Mouse (Mus musculus): Measurements from ENCODE around the gene Vipr1. TPM values are rescaled to one million over a fixed set of nuclear protein-coding genes. Genes with fewer than 3 reads are reported as not detected.
A peak's percentile ranks its signal among the peaks of the same experiment; 100 is the strongest.

Gene Vipr1
- total RNA-seq, 2 experiments from 2014 or later, result 2.8 to 5.2 TPM

DNA sequence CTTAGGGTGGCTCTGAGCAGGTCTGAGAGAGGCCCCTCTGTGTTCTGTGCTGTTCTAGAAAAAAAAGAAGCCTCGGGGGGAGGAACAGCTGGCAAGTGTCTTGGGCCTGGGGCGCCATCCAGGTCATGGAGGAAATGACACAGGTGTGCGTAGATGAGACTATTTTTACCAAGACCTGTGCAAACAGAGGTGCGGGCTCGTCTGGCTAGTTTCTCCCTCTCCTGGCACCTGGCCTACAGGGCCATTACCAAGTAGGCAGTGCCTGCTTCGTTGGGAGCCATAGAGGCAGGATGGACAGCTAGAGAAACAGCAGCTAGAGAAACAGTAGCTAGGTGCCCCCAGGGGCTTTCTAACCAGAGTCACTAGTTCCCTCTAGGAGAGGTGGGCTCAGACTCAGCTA is 9.2 kb upstream of the Vipr1 start:
- no peak for DNase-seq

DNA sequence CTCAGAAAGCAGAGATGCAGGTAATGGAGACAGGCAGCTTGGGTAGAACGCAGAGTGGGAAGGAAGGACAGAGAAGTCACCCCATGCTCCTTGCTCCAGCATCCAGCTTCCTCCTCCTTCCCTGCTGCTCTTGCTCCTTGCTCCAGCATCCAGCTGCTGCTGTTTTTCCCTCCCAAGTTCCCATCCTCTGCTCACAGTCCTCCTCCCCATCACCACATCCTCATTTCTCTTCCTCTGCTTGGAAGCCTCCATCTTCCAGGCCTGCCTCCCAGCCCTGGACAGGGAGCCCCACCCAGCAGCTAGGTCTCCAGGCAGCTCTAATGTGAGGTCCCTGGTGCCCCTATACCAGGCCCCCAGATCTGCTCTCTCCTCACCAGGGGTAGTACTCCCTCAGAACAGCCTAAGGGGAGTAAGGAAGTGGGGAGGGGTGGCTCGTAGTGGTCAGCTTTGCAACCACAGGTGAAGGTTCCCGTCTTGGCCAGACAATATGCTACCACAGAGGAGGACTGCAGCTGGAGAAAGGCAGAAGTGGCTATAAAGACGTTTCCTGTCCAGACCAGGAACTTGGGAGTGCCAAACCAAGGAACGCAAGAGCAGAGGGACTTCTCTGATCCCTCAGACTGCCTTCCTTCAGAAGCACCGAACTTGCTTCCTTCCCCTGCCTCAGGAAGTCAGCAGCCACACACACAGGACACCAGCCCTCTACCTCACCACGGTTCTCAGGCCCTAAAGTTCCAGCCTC is 6.5 kb upstream of the Vipr1 start:
- DNase-seq, result no peak

DNA sequence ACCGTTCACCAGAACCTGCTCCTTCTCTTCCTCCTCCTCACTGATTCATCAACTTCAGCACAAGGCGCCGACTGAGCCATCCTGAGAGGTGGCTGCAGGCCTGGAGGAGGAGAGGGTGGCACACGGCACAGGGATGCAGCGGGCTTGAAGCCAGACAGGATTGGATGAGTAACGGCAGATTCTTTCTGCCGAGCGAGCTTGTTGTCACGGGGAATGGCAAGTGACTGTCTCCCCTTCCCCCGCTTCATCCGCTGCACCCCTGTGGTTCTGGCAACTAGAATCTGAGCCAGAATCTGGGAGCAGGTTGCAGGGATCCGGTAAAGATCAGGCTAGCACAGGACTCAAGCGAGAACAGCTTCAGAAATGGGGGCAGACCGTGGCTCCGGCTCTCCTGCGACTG is 2.7 kb upstream of the Vipr1 start:
- DNase-seq, result no peak

DNA sequence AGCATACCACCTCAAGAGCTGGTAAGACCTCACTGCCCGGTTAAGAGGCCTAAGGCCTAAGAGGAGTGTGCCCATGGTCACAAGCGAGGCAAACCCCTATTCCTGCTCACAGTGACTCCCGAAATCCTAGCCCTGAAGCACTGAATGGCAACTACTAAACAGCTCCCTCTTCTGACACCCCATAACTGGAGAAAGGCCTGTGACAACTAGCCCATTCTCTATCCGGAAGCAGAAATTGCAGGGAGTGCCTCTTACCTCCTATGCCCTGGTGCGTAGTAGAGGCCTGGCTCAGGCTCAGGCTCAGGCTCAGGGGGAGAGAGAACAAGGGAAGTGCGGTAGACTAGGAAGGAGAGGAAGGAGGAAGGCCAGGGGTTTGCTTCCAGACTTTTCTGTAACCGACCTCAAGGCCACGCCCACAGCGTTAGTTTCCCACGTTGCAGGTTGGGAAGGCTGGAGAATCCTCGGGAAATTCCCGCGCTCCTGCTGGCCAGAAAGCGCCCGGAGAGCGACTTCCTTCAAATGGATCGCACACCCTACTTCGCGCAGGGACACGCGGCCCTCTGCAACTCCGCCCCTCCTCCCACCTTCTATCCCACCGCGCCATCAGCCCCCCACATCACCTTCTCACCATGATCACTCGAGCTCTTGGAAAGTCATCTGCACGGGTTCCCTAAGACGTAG is 1.1 kb upstream of the Vipr1 start:
- DNase-seq, result no peak

DNA sequence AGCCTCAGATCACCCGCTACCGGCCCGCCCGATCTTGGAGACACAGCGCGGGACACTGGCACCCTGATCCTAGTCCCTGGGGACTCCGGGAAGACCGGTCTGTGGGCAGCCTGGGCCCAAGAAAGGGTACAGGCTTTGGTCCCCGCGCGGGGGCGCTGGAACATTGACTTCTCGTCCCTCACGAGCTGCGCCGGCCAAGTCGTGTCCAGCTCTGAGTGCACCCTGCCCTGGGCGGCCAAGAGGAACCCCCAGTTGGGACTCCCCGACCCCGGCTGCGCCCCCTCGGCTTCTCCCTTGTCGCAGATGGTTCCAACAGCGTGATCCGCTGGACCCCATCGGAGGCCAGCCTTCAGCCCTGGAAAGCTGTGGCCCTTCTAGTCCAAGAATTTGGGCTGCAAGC is 515 bp upstream of the Vipr1 start, which contains the start of gene Lyzl4:
Lyzl4 (minus strand) TSS at position 96 of the 400 bp plus-strand sequence.
- DNase-seq, result peak; percentile 89

DNA sequence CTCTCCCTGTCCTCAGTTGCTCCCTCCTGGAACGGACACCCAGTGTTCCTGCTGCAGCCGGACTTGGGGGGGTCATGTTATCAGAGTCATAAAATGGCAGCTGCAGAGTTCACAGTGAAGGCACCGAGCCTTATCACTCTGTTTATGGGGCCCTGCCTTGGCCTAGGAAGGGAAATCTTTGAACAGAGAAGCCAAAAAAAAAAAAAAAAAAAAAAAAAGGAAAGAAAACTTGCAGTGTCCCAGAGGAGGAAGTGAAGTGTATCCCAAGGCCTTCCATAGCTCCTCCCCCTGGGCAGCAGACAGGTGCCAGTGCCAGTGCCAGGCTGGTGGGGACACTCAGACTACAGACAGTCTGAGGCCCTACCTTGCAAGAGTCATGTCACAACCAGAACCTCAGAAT is 2.3 kb downstream of the Vipr1 start:
- no peak for DNase-seq

DNA sequence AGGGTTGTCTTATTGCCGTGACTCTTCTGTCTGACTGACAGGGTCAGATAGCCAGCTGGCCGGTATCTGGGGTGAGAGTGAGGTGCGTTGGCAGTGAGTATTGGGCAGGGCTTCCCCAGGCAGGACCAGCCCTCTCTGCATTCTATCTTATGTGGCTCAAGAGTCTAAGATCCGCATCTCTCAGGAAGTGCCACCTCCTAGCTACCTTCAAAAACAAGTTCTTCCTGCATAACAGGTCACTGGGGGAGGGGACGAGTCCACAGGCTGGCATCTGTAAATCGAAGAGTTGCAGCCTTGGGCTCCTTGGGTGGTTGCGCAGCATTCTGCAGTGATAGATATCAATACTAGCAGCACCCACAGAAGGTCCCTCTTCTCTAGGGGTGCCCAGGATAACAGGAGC is 4.5 kb downstream of the Vipr1 start:
- DNase-seq, result no peak

DNA sequence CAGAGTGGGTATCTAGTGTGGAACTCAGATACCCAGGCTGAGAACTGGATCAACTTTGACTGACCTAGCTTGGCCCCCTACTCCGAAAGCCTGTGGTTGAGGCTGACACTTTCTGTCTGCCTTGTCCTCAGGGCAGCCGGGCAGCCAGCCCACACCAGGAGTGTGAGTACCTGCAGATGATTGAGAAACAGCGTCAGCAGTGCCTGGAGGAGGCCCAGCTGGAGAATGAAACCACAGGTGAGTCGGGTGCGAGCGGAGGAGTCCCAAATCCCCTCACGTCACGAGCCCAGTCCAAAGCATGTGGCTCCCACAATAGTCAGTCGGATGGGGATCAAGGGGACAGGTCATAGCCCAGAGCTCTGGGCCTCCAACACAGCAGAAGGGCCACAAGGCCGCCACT is 11.2 kb downstream of the Vipr1 start:
- DNase-seq, result no peak

DNA sequence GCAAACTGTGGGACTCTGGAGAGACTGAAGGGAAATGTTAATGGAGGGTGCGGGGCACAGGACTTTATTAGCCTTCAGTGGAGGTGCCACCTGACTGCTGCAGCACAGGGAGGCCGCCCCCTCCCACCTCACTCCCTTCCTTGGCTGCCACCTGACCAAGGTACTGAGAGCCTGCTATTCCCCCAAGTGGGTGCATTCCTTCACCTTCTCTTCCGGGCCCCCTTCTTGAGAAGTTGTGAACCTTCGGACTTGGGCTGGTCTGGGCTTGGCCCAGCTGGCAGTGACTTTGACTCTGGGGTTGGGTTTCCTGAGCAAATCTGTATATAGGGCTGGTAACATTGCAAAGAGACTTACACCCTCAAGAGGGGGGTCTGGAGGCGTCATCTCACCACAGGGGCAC is 13.8 kb downstream of the Vipr1 start:
- no peak for DNase-seq

DNA sequence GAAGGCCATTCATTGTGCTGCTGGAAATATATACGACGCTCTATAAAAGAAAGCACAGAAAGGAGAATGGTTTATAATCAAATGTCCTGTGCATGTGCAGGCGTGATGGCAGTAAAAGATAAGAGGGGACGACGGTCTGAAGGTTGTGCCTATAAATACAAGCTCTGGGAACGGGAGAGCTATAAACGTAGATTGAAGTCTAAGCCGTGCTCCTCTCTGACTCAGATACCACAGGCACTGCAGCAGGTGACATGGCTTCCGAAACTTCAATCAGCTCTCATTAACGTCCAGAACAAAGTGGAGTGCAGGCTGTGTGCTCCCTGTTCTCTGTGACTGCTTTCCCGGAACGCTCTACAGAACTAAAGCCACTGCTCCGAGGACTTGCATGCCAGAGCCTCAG is 14.6 kb downstream of the Vipr1 start:
- DNase-seq, result no peak

DNA sequence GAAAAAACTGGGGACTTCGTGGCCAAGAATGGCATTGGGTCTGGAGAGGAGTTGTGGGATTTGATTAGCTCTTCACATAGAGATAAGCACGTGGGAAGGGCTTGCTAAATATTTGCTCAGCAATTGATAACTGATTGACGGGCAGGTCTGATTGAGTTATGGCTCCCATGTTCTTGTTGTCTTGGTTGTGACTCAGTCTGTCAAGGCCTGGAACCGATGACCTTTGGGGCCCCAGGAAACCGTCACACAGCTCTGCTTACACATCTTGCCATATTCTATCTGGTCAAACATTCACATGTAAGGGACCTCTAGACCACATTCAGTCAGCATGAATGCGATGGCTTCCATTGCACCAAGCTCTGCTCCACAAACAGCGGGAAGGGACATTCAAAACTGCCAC is 15.7 kb downstream of the Vipr1 start:
- no peak for DNase-seq

DNA sequence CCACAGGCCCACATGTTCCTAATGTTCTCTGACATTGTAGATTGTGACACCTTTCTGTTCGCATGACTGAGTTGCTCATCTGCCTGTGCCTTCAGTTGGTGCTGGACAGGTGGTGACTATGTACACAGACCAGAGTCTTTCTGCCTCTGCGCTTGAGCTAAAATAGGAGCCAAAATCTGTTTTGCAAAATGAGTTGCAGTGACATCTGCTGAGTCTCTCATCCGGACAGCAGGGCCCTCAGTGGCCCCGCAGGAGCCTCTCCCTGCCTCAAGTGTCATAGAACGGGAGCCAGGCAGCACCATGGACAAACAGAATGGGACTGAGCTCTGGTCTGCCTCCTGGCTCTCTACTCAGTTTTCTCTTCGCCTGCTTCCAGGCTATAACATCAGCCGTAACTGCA is 17.3 kb downstream of the Vipr1 start:
- DNase-seq, result no peak

DNA sequence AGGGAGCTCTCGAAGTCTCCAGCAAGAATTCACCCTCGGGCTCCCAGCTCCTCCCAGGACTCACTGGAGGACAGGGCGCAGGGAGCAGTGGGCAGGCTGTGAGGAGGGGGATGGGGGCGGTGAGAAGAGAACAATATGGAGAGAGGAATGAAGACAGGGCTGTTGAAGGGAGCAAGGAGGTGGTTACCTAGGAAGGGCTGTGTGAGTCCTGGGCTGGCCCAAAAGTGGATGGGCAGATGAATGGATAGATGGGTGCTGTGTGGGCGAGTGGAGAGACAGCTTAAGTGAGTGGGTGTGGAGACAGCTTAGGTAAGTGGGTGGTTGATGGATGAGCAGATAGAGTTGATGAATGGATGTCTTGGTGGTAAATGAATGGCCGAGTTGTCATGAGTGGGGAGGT is 21.0 kb downstream of the Vipr1 start:
- no peak for DNase-seq

DNA sequence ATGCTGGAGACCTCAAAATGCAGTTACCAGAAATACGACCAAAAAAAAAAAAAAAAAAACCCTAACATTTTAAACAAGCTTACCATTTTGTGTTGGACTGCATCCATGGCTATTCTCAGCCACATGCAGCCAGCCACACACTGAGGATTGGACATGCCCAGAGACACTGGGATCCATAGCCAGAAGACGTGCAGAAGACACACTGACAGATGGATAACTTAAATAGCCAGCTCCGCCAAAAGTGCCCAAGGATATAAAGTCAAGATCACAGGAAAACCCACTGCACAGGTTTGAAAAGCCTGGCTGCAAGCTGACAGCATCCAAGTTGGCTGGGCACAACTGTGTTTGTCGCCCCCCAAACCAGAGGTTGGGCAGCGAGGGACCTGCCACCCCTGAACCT is 21.6 kb downstream of the Vipr1 start:
- DNase-seq, result no peak

DNA sequence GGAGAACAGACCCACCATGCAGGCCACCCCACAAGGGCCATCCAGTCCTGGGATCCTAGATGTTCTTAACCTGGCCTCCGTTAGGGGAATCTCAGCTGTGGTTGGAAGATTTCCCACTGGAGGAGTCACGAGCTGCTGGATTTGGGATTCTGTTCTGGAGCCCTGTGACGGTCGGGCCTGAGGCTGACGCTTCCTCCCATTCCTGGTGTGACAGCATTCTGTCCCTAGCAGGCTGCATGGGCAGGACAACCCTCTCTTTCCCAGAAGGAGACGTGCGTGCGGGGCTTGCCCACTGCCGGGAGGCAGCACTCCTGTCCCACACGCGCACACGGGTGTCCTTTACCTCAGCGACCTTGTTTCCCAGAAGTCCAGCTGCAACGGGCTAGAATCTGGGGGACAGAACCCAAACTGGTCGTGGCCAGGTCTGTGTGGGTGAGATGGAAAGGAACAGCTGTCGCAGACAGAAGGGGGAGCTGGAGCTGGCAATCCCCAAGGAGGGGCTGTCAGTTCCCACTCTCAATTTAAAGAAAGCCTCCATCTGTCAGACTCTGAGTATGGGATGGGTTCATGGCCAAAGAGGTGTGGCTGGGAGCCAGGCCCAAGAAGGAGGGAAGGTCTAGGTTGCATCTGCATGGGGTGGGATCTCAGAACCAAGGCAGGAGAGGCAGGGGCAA is 24.6 kb downstream of the Vipr1 start:
- DNase-seq, result no peak

DNA sequence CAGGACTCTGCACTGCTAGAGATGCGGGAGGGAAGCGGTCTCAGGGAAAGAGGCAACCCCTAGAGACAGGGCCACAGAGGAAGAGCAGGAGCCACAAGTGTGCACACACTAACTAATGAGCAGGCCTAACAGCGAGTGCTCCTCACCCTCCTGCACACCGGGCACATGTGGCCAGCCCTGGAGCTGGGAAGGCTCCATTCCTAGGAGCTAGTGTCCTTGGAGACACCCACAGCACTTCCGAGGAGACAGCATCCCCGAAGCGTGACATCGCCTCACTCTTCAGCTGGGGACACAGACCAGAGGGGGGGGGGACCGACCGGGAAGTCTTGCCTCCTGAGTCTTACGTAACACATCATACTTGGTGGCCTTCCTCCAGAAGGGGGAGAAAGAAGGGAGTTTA is 25.3 kb downstream of the Vipr1 start:
- no peak for DNase-seq

DNA sequence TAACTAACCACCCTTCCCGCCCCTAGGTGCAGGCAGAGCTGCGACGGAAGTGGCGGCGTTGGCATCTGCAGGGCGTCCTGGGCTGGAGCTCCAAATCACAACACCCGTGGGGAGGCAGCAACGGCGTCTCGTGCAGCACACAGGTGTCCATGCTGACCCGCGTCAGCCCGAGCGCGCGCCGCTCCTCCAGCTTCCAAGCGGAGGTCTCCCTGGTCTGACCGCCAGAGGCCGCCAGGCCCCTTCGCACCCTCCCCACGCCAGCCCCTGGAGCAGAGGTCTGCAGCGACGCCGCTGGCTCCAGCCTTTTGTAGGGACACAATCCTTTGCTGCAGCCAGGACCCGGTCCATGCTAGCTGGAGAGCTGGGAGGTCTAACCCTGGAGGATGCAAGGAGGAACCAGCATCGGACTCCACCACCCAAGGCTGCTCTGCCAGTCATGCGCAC is 26.9 kb downstream of the Vipr1 start:
- peak; percentile 77 for DNase-seq

DNA sequence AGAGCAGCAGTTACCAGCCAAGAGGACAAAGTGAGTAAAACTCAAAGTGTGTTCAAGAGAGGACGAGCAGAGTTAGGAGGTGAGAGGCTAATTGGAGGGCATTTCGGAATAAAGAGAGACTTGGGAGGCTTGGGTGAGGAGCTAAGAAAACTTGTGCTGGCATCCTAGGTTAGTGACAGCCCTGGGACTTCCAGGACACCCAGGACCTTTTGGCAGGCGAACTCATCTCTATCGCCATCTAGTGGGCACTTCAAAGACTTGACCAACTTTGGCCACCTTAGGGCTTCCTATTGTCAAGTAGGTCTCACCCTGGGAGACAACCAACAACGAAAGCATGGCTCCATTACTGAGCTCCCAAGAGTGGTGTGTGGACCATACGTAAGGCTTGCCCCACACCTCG is 28.8 kb downstream of the Vipr1 start:
- peak; percentile 56 for DNase-seq

DNA sequence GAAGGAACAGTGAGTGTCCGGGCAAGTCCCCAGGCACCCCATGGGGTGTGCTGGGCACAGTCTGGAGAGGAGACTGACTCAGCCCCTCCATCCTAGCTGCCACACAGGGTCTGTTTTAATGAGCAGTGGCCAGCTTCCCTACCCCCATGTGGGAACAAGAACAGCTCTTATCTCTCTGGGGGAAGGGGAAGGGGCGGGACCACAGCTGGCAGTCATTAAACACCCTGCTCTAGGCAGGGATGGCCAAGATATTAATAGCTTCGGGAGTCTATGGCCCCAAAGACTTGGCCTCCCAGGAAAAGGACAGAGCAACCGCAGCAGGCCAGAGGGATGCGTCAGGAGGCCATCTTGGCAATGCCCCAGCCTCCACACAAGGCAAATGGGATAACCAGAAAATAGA is 29.8 kb downstream of the Vipr1 start:
- no peak for DNase-seq

DNA sequence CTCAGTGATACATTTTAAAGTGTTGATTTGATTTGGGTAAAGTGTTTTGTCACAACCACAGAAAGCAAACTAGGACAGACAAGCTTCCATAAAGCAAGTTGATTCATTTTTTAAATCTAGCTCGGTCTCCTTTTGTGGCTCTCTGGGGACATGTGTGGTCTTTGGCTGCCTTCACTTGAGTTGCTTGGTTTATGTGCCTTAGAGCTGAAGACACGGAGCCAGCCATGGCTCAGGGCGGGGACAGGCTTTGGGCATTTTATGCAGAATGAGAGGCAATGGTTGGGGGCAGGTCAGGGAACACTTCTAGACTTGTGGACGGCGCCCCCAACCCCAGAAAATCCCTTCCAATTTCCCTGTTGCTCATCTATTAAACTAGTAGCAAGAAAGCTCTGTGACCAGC is 31.2 kb downstream of the Vipr1 start:
- DNase-seq, result no peak

DNA sequence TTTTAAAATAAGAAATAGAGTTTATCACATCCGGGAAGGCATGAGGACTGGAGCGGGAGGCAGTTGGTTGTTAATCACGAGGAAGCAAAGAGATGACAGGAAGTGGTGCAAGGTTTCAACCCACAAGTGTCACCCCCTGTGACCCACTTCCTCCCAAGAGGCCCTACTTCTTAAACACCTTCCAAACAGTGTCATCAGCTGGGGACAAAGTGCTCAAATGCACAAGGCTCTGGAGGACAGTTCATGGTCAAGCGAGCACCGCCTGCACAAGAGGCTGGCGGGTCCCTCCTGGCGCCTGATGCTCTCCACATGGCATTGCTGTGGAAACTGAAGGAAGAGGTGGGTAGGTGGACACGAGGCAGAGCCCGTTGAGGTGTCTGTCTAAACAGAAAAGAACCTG is 32.5 kb downstream of the Vipr1 start:
- DNase-seq, result no peak

DNA sequence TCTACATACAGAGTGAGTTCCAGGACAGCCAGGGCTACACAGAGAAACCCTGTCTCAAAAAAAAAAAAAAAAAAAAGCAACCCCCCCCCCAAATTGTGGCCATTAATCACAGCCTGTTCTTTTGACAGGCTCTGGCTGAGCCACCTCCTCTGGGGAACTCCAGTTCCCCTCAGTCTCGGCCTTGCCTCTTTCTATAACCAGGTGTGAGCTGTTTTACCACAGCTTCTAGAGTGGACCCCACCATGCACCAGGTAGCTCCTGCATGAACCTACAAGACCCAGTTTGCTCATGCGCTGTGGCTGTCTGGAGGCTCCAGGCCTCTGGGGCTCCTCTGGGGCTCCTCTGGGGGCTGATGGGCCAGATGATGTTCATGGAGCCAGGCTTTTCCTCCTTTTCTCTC is 33.0 kb downstream of the Vipr1 start:
- DNase-seq, result no peak

DNA sequence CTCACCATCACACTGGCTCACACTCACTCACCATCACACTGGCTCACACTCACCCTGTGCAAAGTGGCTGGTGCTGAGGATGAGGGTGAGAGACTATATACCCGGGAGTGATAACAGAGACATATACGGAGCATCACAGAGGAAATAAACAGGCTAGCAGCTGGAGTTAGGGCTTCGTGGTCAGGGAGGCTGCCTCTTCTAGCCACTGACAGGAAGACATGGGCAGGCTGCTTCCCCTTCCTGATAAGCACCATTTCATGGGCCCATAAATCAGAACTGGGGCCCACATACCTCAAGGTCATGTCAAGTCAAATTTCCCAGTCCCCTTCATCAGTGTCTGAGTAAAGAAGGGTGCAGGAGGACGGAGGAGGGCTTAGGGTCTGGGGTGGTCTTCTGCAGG is 34.6 kb downstream of the Vipr1 start:
- DNase-seq, result no peak

DNA sequence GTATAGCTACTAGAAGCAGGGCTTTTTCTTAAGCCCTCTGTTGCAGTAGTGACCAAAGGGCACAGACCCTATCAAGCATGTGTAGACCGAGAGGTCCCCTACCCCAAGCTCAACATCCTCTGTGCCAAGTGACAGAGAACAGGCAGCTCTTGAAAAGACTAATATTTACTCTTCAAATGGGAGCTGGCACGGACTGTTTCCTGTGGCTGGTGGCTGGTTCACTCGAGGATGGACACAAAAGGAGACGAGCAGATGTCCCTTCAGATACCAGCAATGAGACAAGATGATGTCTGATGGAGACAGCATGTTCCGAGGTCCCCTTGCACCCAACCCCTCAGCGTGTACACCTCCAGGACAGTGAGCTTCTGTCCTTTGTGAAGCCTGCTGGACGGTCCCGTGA is 35.0 kb downstream of the Vipr1 start:
- no peak for DNase-seq

Data from adrenal gland, postnatal 10 days (tissue).